Mouse (Mus musculus): ENCODE measurements around the gene Mrpl10.

DNA sequence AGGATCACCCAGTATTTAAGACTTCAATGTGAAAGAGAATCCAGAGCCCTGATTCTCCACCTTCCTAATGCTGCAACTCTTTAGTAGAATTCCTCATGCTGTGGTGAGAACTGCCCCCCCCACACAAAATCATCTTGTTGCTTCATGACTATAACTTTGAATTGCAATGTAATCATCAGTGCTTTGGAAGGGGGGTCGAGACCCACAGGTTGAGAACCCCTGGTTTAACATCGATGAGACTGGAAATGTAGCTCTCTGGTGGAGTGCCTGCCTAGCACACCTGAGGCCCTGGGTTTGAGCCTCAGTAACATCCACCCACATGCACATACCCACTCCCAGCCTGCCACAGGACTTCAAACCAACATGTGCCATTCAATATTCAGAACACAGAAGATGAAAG, 53.2 kb downstream of the Mrpl10 start:
- TF ChIP-seq POLR2A (IDR thresholded peaks at IDR 0.05; ENCODE audit: low read depth, low read length) (no peak), IRF4 (IDR thresholded peaks at IDR 0.05; ENCODE audit: low read depth, low read length) (no peak)
